Mouse (Mus musculus): ENCODE results near the gene Pik3r5.

The Pik3r5 gene

GRCm38 (mm10) chr11:68477661-68478060 lies 45.7 kb downstream of the Pik3r5 start:
- in situ Hi-C loops (cut with MboI; ENCODE audit: unreplicated experiment in 2 of 2): loop anchor here in 1 of 2 experiments (5.0 to 10.0 kb wide), 2 partner anchors 40 to 327 kb away; no protein-coding TSS in a partner anchor

- in situ Hi-C loops (cut with MboI; ENCODE audit: unreplicated experiment in 2 of 2): loop anchor here in 1 of 2 experiments (5.0 to 10.0 kb wide), 2 partner anchors 41 to 326 kb away; no protein-coding TSS in a partner anchor
Measured at GRCm38 (mm10) chr11:68478574-68478981, 46.7 kb downstream of the Pik3r5 start.

- in situ Hi-C loops (cut with MboI; ENCODE audit: unreplicated experiment in 2 of 2): loop anchor here in 1 of 2 experiments (10.0 kb wide), 1 partner anchor 324 kb away; no protein-coding TSS in a partner anchor
Measured at GRCm38 (mm10) chr11:68480660-68481059, 48.7 kb downstream of the Pik3r5 start.

- in situ Hi-C loops (cut with MboI; ENCODE audit: unreplicated experiment in 2 of 2): loop anchor here in 1 of 2 experiments (10.0 kb wide), 1 partner anchor 323 kb away; no protein-coding TSS in a partner anchor
Measured at GRCm38 (mm10) chr11:68482001-68482400, 50.1 kb downstream of the Pik3r5 start.

GRCm38 (mm10) chr11:68483213-68483612 lies 51.3 kb downstream of the Pik3r5 start:
- in situ Hi-C loops (cut with MboI; ENCODE audit: unreplicated experiment in 2 of 2): loop anchor here in 1 of 2 experiments (10.0 kb wide), 1 partner anchor 322 kb away; no protein-coding TSS in a partner anchor

- in situ Hi-C loops (cut with MboI; ENCODE audit: unreplicated experiment in 2 of 2): loop anchor here in 1 of 2 experiments (10.0 kb wide), 1 partner anchor 320 kb away; no protein-coding TSS in a partner anchor
Measured at GRCm38 (mm10) chr11:68484431-68484830, 52.5 kb downstream of the Pik3r5 start.

GRCm38 (mm10) chr11:68485206-68485942 lies 53.5 kb downstream of the Pik3r5 start:
- in situ Hi-C loops (cut with MboI; ENCODE audit: unreplicated experiment in 2 of 2): loop anchor here (5.0 to 10.0 kb wide), 2 partner anchors 67 to 319 kb away; no protein-coding TSS in a partner anchor

GRCm38 (mm10) chr11:68486093-68486492 lies 54.2 kb downstream of the Pik3r5 start:
- in situ Hi-C loops (cut with MboI; ENCODE audit: unreplicated experiment in 2 of 2): loop anchor here (5.0 to 10.0 kb wide), 2 partner anchors 66 to 319 kb away; no protein-coding TSS in a partner anchor

- in situ Hi-C loops (cut with MboI; ENCODE audit: unreplicated experiment in 2 of 2): loop anchor here (5.0 to 10.0 kb wide), 2 partner anchors 65 to 317 kb away; no protein-coding TSS in a partner anchor
Measured at GRCm38 (mm10) chr11:68487720-68488119, 55.8 kb downstream of the Pik3r5 start.

GRCm38 (mm10) chr11:68488256-68488824 lies 56.4 kb downstream of the Pik3r5 start:
- in situ Hi-C loops (cut with MboI; ENCODE audit: unreplicated experiment in 2 of 2): loop anchor here (5.0 to 10.0 kb wide), 2 partner anchors 64 to 316 kb away; no protein-coding TSS in a partner anchor

- in situ Hi-C loops (cut with MboI; ENCODE audit: unreplicated experiment in 2 of 2): loop anchor here (5.0 to 10.0 kb wide), 2 partner anchors 63 to 316 kb away; no protein-coding TSS in a partner anchor
Measured at GRCm38 (mm10) chr11:68489236-68489635, 57.3 kb downstream of the Pik3r5 start.

GRCm38 (mm10) chr11:68492592-68492991 lies 60.7 kb downstream of the Pik3r5 start:
- in situ Hi-C loops (cut with MboI; ENCODE audit: unreplicated experiment in 2 of 2): no loop called here

- in situ Hi-C loops (cut with MboI; ENCODE audit: unreplicated experiment in 2 of 2): no loop called here
Measured at GRCm38 (mm10) chr11:68493760-68494159, 61.8 kb downstream of the Pik3r5 start.

GRCm38 (mm10) chr11:68497081-68497480 lies 65.2 kb downstream of the Pik3r5 start:
- in situ Hi-C loops (cut with MboI; ENCODE audit: unreplicated experiment in 2 of 2): no loop called here

- in situ Hi-C loops (cut with MboI; ENCODE audit: unreplicated experiment in 2 of 2): no loop called here
Measured at GRCm38 (mm10) chr11:68498517-68498916, 66.6 kb downstream of the Pik3r5 start.

GRCm38 (mm10) chr11:68498999-68499699 lies 67.2 kb downstream of the Pik3r5 start:
- in situ Hi-C loops (cut with MboI; ENCODE audit: unreplicated experiment in 2 of 2): no loop called here

- in situ Hi-C loops (cut with MboI; ENCODE audit: unreplicated experiment in 2 of 2): loop anchor here in 1 of 2 experiments (25.0 kb wide), 1 partner anchor 914 kb away; no protein-coding TSS in a partner anchor
Measured at GRCm38 (mm10) chr11:68500949-68501350, 69.0 kb downstream of the Pik3r5 start.

GRCm38 (mm10) chr11:68502408-68502807 lies 70.5 kb downstream of the Pik3r5 start:
- in situ Hi-C loops (cut with MboI; ENCODE audit: unreplicated experiment in 2 of 2): loop anchor here in 1 of 2 experiments (25.0 kb wide), 1 partner anchor 915 kb away; no protein-coding TSS in a partner anchor

- in situ Hi-C loops (cut with MboI; ENCODE audit: unreplicated experiment in 2 of 2): loop anchor here in 1 of 2 experiments (25.0 kb wide), 1 partner anchor 916 kb away; no protein-coding TSS in a partner anchor
Measured at GRCm38 (mm10) chr11:68502902-68503629, 71.1 kb downstream of the Pik3r5 start, which contains the start of gene Pik3r6. Gene Pik3r6, plus strand, starts transcription at chr11:68503019.
